Mouse (Mus musculus) embryonic facial prominence, embryonic 11.5 days (tissue): ENCODE measurements around the gene 4933405L10Rik. TPM values are rescaled to one million over a fixed set of nuclear protein-coding genes. Genes with fewer than 3 reads are reported as not detected.
A peak's percentile ranks its signal among the peaks of the same experiment; 100 is the strongest.

ENCODE experiments used
- ATAC-seq: fragments of 200-750 bp; cut with Nextera tagmentation; replicated peaks from 2 replicates; pipeline ENCODE4 v1.8.0; 2017; ENCODE audit warnings: low read depth; ENCODE audit not compliant: insufficient number of reproducible peaks, low FRiP score, low TSS enrichment
- DNase-seq: peaks from one replicate; pipeline ENCODE4 v3.0.0-alpha.2; 2015; ENCODE audit warnings: low spot score
- H3K27ac ChIP-seq: fragments of 300-500 bp; sonication (generic); replicated peaks from 2 replicates; pipeline ENCODE4 v1.5.1; 2014; ENCODE audit warnings: mild to moderate bottlenecking, low read depth, low read length, control low read depth
- H3K27me3 ChIP-seq: fragments of 300-500 bp; sonication (generic); 2 replicates; pipeline ENCODE4 v1.6.1; 2014; ENCODE audit warnings: mild to moderate bottlenecking, low read length, moderate library complexity, mixed read lengths; ENCODE audit not compliant: control insufficient read depth, insufficient read depth
- H3K36me3 ChIP-seq: fragments of 300-500 bp; sonication (generic); replicated peaks from 2 replicates; pipeline ENCODE4 v1.6.1; 2014; ENCODE audit warnings: low read depth, mild to moderate bottlenecking, low read length, moderate library complexity, mixed read lengths; ENCODE audit not compliant: control insufficient read depth, insufficient read depth
- H3K4me1 ChIP-seq: fragments of 300-500 bp; sonication (generic); 2 replicates; pipeline ENCODE4 v1.6.1; 2014; ENCODE audit warnings: low read length, mixed read lengths; ENCODE audit not compliant: control insufficient read depth, insufficient read depth
- H3K4me2 ChIP-seq: fragments of 300-500 bp; sonication (generic); 2 replicates; pipeline ENCODE4 v1.6.1; 2014; ENCODE audit warnings: low read depth, mild to moderate bottlenecking, control low read depth, low read length, moderate library complexity
- H3K4me3 ChIP-seq: fragments of 300-500 bp; sonication (generic); 2 replicates; pipeline ENCODE4 v1.5.1; 2014; ENCODE audit warnings: low read depth, low read length, control low read depth
- H3K9ac ChIP-seq: fragments of 300-500 bp; sonication (generic); replicated peaks from 2 replicates; pipeline ENCODE4 v1.6.1; 2014; ENCODE audit warnings: mild to moderate bottlenecking, control low read depth, low read length
- H3K9me3 ChIP-seq: fragments of 300-500 bp; sonication (generic); replicated peaks from 2 replicates; pipeline ENCODE4 v1.6.1; 2016; ENCODE audit warnings: mild to moderate bottlenecking, low read length, inconsistent platforms, mixed read lengths; ENCODE audit not compliant: control insufficient read depth
- WGBS: fragments of 180-500 bp; shearing (Covaris S2); extraction: QIAGEN DNeasy Blood & Tissue Kit; methylation state at CpG from one replicate; pipeline ENCODE4 v1.1.7; 2014; 5-methylcytosine and 5-hydroxymethylcytosine counted together
- polyA plus RNA-seq: library from polyadenylated mRNA; unstranded; fragments of >200 nt; fragmentation: Nextera tagmentation; extraction: Ambion mirVana; gene quantifications from 2 replicates; pipeline ENCODE4 v1.2.1, GENCODE M21; 2014

4933405L10Rik gene
- polyA plus RNA-seq, 1 experiment from 2014 or later: 0.50 TPM

GRCm38 (mm10) chr8:105702731-105703415, 4.6 kb upstream of the 4933405L10Rik start:
- no peak for DNase-seq
- Histone ChIP-seq H3K4me1 (peaks cover 13% of the 10 kb centered on the region), H3K36me3 (peaks cover 3% of the 10 kb centered on the region), H3K4me2 (no peak overlapping the region), H3K27ac (no peak overlapping the region), H3K9ac (no peak overlapping the region), H3K4me3 (no peak overlapping the region), H3K27me3 (no peaks in the 10 kb centered on the region), H3K9me3 (no peaks in the 10 kb centered on the region)
- 90% methylated on average over 24 of the region's 24 CpGs for WGBS
- ATAC-seq: no peak

GRCm38 (mm10) chr8:105704146-105704812, 3.2 kb upstream of the 4933405L10Rik start:
- no peaks in the 10 kb centered on the region for H3K27me3 ChIP-seq
- peaks cover 3% of the 10 kb centered on the region for H3K36me3 ChIP-seq
- ATAC-seq (no peak), DNase-seq (no peak)
- no peaks in the 10 kb centered on the region for H3K9me3 ChIP-seq
- no peak overlapping the region for H3K4me2 ChIP-seq
- peaks cover 13% of the 10 kb centered on the region for H3K4me1 ChIP-seq
- WGBS: 92% methylated on average over 34 of the region's 34 CpGs
- no peak overlapping the region for H3K9ac ChIP-seq
- no peak overlapping the region for H3K27ac ChIP-seq
- H3K4me3 ChIP-seq: no peak overlapping the region

DNA sequence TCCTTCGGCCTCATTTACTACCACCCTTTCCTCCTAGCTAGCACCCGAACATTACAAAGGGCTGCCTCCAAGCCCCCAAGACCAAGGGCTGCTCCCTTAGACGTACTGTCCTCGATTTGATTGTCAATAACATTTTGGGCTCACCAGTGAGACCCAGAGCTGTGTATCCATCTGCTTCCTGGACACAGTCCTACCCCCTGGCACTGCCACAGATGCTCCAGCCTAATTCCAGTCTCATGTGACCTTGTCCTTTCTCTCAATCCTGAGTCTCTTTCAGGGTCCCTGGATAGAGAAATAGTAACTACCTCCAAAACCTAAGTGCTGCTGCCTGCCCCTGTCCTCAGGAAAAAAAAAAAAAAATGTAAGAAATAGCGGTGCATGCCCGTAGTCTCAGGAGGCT, 2.5 kb upstream of the 4933405L10Rik start:
- no peaks in the 10 kb centered on the region for H3K27me3 ChIP-seq
- ATAC-seq (no peak), DNase-seq (no peak)
- H3K9ac ChIP-seq: no peak overlapping the region
- 91% methylated on average over 6 of the region's 6 CpGs for WGBS
- H3K4me1 ChIP-seq: peaks cover 12% of the 10 kb centered on the region
- peaks cover 3% of the 10 kb centered on the region for H3K36me3 ChIP-seq
- H3K9me3 ChIP-seq: no peaks in the 10 kb centered on the region
- no peak overlapping the region for H3K4me2 ChIP-seq
- H3K4me3 ChIP-seq: no peak overlapping the region
- no peak overlapping the region for H3K27ac ChIP-seq

DNA sequence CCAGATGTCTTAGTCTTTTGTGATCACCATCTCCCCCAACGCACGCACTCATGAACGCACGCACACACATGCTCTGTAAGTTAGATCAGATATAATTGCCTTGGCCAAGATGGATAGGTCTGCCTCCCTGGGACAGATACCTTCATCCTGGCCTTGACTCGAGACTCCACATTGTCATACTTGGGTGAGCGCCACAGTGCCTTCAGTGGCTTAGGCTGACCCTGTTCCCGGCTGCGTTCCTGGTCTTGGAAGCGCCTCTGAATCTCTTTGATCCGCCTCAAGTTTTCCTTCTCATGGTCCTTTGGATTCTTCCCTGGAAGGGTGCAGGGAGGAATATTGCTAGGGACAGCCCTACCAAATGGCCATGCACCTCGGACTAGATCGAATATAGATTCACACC, 1.0 kb upstream of the 4933405L10Rik start:
- peaks cover 3% of the 10 kb centered on the region for H3K36me3 ChIP-seq
- no peaks in the 10 kb centered on the region for H3K27me3 ChIP-seq
- no peak for DNase-seq
- ATAC-seq: no peak
- H3K4me3 ChIP-seq: peak overlapping the region; percentile 78; the same call in 1 of the 2 replicates
- H3K9ac ChIP-seq: no peak overlapping the region
- no peaks in the 10 kb centered on the region for H3K9me3 ChIP-seq
- 81% methylated on average over 12 of the region's 12 CpGs for WGBS
- H3K4me2 ChIP-seq: peak overlapping the region; percentile 88
- no peak overlapping the region for H3K27ac ChIP-seq
- peaks cover 9% of the 10 kb centered on the region for H3K4me1 ChIP-seq

DNA sequence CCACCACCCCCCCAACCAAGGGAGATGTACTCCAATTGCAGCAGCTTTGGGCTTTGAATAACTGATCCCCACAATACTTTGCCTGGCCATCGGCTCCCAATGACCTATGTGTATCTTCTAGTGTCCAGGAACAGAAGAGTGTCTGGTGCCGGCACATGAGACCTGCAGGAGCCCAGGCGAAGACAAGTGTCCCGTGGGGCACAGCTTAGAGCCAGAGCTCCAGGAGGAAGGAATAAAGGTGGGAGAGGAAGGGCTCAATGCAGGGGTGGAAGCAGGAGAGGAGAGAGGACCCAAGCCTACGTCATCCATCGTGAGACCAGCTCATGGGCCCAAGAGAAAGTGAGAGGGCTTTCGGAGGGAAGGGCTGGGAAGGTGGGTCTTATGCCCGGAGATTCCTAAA, 1.2 kb downstream of the 4933405L10Rik start:
- H3K27ac ChIP-seq: no peak overlapping the region
- no peaks in the 10 kb centered on the region for H3K27me3 ChIP-seq
- H3K9me3 ChIP-seq: no peaks in the 10 kb centered on the region
- no peak overlapping the region for H3K4me3 ChIP-seq
- H3K36me3 ChIP-seq: no peaks in the 10 kb centered on the region
- no peak for ATAC-seq
- H3K4me1 ChIP-seq: peaks cover 6% of the 10 kb centered on the region
- no peak for DNase-seq
- no peak overlapping the region for H3K4me2 ChIP-seq
- no peak overlapping the region for H3K9ac ChIP-seq
- WGBS: 90% methylated on average over 8 of the region's 8 CpGs

- Histone ChIP-seq H3K4me1 (peaks cover 6% of the 10 kb centered on the region), H3K9ac (no peak overlapping the region), H3K27ac (no peak overlapping the region), H3K4me2 (no peak overlapping the region), H3K27me3 (no peaks in the 10 kb centered on the region), H3K4me3 (no peak overlapping the region), H3K36me3 (no peaks in the 10 kb centered on the region), H3K9me3 (no peaks in the 10 kb centered on the region)
- WGBS: 73% methylated on average over 14 of the region's 14 CpGs
- DNase-seq (no peak), ATAC-seq (no peak)
Observed at GRCm38 (mm10) chr8:105709317-105709716, 1.9 kb downstream of the 4933405L10Rik start.

DNA sequence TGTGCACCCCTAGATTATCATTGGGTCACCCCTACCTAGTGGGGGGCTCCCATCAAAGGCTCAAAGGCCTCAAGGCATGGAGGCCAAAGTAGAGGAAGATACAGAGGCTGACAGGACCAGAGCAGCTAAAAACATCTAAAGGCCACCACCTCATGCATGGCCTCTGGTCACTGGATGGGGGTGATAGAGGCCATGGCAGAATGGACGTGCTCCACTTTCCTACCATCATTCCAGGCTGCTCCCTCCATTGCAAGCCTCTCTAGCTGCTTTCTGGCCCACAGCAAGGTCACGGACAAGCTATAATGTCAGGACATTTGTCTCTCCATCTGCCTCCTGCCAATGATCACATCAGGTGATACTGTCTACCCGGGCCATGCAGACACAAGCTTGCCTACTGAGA, 4.8 kb downstream of the 4933405L10Rik start:
- ATAC-seq: no peak
- H3K27me3 ChIP-seq: no peaks in the 10 kb centered on the region
- DNase-seq: no peak
- WGBS: 88% methylated on average over 3 of the region's 3 CpGs
- no peak overlapping the region for H3K9ac ChIP-seq
- no peaks in the 10 kb centered on the region for H3K4me1 ChIP-seq
- no peak overlapping the region for H3K27ac ChIP-seq
- no peaks in the 10 kb centered on the region for H3K9me3 ChIP-seq
- H3K4me3 ChIP-seq: no peak overlapping the region
- no peak overlapping the region for H3K4me2 ChIP-seq
- no peaks in the 10 kb centered on the region for H3K36me3 ChIP-seq

DNA sequence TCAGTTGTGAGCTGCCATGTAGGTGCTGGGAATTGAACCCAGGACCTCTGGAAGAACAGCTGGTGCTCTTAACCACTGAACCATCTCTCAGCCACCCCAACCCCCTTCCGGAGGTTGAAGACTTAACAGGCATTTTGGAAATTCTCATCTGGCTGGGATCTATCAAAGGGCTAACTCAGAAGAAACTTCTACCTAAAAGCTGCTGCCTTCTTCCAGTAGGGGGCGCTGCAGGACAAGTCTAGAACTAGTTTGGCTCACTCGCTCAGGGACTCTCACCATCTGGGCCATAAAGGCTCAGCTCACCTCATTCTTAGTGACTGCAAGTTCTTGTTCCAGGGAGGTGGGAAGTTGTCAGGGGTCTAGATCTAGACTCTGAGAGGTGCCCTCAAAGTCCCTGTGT, 6.7 kb downstream of the 4933405L10Rik start:
- WGBS: 8% methylated on average over 3 of the region's 3 CpGs
- Histone ChIP-seq H3K4me1 (no peaks in the 10 kb centered on the region), H3K9ac (no peak overlapping the region), H3K36me3 (no peaks in the 10 kb centered on the region), H3K27me3 (no peaks in the 10 kb centered on the region), H3K4me3 (no peak overlapping the region), H3K27ac (no peak overlapping the region), H3K4me2 (no peak overlapping the region), H3K9me3 (no peaks in the 10 kb centered on the region)
- DNase-seq (peak; percentile 94), ATAC-seq (no peak)
